Mouse (Mus musculus) natural killer cell, adult 2 months (primary cell): ENCODE measurements around the gene Arhgap42.

Experiments
- DNase-seq, 2 experiments: peaks; one replicate each; pipeline ENCODE4 v3.0.0; 2022; ENCODE audit warnings: low spot score in 2 of 2

Arhgap42 gene

DNA sequence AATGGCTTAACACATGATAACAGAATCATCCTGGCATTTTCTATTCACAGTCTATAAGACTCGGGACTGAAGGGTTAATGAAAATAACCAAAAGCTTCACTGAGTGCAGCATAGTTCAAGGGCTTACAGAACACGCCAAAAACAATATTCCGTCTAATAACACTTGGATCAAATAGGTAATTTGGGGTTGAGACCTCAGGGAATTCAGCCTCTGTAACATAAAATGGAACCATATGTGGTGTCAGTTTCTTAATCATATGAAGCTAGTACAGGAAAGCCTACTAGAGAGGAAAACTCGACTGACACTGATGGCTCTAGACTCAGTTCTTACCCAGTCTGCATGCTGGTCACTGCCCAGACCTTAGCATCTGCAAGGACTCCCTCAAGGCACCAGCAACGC, 95.8 kb downstream of the Arhgap42 start:
- DNase-seq: no peak

DNA sequence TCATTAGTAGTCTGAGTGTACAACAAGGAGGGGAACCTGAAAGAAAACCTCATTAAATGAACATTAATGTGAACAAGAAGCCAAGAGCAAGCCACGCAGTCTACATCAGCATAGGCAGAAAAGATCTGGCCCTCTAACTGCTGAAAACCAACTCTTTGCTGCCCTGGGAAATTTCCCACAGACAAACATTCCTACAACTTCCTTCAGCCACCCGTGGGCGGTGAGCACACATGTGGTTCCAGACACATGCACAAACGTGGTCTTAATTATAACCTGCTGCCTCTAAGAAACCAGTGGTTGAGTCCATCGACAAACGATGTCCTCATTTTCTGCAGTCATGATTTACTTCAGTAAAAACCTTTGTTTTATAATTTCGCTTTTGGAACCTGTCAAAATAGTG, 96.3 kb downstream of the Arhgap42 start:
- DNase-seq: no peak

- DNase-seq: no peak
Measured at GRCm38 (mm10) chr9:9142144-9142543, 96.8 kb downstream of the Arhgap42 start.

GRCm38 (mm10) chr9:9128996-9129694, 109.8 kb downstream of the Arhgap42 start:
- no peak for DNase-seq

DNA sequence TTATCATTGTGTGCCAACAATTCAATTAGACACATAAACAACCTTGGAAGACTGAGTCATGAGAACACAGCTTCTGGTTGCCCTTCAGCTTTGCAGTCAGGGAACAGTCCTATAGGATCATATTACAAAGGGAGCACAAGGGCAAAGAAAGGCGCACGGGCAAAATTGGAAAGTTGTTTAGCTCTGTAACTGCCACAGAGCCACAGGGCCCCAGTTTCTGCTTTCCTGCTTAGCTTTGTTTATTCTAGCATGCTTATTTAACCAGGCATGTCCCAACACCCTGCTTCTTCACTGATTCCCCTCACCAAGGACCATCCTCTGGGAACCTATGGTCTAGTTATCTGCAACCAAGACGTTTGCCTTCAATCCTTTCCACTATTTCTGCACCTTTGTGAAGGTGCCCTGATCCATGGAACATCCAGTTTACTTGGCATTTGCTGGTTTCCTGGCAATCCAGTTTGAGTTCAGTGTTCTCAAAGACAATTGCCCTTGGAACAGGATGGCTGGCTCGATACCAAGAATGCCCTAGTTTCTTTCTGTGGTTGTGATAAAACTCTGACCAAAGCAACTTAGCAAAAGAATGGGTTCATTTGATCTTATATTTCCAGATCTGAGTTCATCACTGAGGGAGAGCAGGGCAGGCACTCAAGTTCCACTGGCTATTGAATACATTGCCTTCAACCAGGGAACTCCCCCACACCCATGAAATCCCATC, 111.7 kb downstream of the Arhgap42 start:
- DNase-seq: no peak

GRCm38 (mm10) chr9:9124156-9124555, 114.7 kb downstream of the Arhgap42 start:
- DNase-seq: no peak

DNA sequence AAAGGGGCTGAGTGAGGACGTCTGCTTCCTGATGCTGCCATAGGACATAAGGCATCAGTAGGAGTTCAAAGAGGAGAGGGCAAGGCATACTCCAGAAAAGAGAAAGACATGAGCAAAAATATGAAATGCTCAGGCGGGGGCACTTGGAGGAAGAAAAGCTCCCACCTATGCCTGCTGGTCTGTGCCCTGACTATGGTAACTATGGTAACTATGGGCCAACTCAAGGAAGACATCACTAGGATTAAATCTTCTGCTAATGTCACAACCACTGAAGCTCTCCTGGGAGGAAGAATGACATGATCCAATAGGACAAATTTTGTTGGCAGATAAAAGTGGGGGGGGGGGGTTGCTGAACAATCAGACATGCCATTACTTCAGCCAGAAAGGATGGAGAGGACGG, 124.6 kb downstream of the Arhgap42 start:
- DNase-seq: no peak

DNA sequence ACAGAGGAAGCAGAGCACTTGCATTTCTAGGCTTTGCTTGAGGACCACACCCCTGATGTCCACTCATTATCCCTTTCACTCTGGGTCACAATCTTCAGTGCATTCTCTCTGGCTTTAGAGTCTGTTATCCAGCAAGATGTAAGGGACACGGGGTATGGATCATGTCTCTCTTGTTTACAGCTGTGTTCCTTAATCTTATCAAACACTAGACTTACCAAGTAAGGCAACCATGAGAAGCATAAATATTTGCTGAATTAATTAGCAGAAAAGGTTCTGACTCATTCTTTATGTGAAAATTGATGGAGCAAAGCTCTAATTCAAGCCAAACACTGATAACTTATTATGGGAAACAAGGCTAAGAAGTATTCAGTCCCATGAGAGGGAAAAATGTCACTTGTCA, 125.1 kb downstream of the Arhgap42 start:
- DNase-seq: no peak

- DNase-seq: no peak
Measured at GRCm38 (mm10) chr9:9112921-9113320, 126.0 kb downstream of the Arhgap42 start.

GRCm38 (mm10) chr9:9107697-9108096, 131.2 kb downstream of the Arhgap42 start:
- DNase-seq: no peak

- DNase-seq: no peak
Measured at GRCm38 (mm10) chr9:9104761-9105160, 134.1 kb downstream of the Arhgap42 start.

DNA sequence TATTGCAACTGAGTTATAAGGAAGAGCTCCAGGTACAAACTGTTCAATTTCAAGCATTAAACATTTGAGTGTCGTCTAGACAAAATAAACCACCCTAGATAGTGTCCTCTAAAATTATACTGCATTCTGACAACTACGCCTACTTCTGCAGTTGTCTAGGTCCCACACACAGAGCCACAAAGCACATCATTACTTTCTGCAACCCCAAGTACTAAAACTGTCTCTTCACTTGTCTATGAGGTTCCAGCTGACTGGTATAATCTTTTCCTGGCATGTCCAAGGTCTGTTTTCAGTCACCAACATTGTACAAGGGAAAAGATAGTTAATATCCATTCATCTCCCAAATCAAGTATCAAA, 136.8 kb downstream of the Arhgap42 start:
- no peak for DNase-seq

GRCm38 (mm10) chr9:9101482-9102157, 137.3 kb downstream of the Arhgap42 start:
- DNase-seq: no peak

GRCm38 (mm10) chr9:9101055-9101454, 137.8 kb downstream of the Arhgap42 start:
- no peak for DNase-seq

DNA sequence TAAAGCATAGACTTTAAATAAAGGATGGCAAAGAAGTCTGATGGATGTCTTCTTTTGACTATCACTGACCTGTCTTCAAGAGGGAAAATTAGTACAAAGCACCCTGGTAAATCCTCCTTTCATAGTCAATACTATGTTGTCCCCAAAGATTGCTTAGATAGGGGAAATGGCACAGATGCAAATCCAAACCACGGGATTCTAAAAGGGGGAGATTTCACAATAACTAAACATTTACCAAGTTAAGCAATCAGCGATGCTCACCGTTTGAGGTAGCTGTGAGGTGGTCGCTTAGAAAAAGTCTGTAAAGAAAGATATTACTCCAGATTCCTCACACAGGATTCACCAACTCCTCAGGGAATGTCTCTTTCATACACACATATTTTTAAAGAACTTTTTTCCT, 141.1 kb downstream of the Arhgap42 start:
- no peak for DNase-seq

GRCm38 (mm10) chr9:9096761-9097160, 142.1 kb downstream of the Arhgap42 start:
- no peak for DNase-seq

DNA sequence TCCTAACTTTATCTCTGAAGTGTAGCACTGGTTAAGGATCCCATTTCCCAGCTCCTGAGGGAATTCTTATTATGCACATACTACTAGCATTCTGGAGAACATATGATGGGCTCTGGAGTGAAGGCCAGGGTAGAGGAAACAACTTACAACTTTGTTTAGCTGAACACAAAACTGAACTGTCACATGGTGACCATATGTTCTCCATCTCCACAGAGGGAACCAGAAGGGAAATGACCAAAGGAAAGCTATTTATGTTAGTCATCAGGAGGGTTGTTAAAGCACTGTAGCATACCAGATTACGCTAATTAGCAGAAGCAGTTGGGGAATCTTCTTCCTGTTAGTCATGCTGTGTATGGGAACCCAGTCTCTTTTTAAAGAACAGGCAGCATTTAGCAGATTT, 145.8 kb downstream of the Arhgap42 start:
- DNase-seq: no peak

- no peak for DNase-seq
Measured at GRCm38 (mm10) chr9:9083441-9083840, 155.5 kb downstream of the Arhgap42 start.

GRCm38 (mm10) chr9:9052920-9053319, 186.0 kb downstream of the Arhgap42 start:
- no peak for DNase-seq

GRCm38 (mm10) chr9:9051184-9051583, 187.7 kb downstream of the Arhgap42 start:
- DNase-seq: no peak

DNA sequence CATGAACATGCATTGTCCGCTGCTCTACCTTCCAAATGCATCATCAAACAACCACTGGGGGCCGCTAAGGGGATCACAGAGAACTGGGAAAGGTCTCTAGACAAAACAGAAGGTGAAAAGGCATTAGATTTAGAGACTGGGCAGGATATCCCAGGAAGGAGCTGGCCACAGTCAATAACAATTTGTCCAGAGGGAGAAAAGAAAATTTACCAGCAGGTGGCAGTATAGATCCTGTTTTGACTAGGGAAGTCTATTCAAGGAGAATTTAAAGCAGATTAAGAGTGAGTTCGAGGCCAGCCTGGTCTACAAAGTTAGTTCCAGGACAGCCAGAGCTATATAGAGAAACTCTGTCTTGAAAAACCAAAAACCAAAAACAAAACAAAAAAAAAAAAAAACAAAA, 189.7 kb downstream of the Arhgap42 start:
- no peak for DNase-seq

DNA sequence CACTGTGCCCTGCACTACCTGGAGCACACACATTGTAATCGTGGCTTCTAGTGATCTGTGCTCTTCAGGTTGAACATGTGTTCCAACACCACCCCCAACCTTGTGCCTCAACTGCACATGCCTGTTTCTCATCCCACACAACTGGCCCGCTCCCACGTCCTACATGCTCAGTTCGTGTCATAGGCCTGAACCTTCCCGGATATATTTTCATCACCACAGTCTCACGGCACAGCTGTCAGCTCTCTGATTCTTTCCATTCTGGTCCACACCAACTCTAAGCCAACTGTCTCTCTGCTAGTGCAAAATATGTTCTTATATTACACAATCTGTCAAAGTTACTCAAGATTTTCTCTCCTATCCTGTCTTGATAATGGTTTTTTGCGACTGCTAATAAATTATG, 197.9 kb downstream of the Arhgap42 start:
- DNase-seq: no peak
